In the genomic region with DNA sequence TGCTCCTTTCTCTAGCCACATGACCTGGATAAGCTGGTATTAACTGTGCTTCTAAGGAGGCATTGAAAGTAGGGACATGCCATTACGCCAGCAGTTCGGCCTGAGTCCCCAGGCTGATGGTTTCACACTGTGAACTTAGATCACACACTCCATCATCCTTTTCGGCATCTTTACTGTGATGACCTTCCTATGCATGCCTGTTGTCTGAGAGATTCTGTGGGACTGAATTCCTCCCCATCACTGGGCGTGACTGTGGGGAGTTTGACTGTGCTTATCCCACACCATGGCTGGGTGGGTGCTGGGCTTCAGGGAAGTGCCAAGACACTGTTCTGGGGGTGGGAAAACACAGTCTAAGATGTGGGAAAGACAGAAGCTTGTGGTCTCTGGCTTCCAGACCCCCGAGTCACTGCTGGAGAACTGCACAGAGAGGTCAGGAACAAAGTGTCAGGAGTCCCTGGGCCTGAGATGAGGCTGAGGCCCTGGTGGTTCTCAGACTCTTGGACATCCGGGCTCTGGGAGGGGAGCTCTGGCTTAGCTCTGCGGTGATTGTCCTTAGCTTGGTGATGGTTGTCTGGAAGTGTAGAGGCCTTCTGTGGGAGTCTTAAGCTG, we compare ENCODE assay signal across 21 mouse cellular contexts.
DNase-seq lines count a peak whose midpoint lies in the region; ATAC-seq and TF ChIP-seq lines count a peak whose summit lies in the region.
"Had no signal": no experiment of that assay in that cellular context is flagged by ENCODE, and none has a peak within 500 bp of the region (broad histone marks: within the 10 kb centered on the region; RNA-seq: fewer than 3 reads in every experiment).

No protein-coding gene starts in this region.

- intact Hi-C loops in left cerebral cortex, postnatal 4 days (cut with DNase I) = no loop called here

- peak; percentile 27 for DNase-seq in embryo, embryonic 9.5 days (ENCODE audit: extremely low spot score)
- DNase-seq in embryo, embryonic 10.5 days (ENCODE audit: low spot score) = no peak
- DNase-seq in hindbrain, embryonic 10.5 days (ENCODE audit: low spot score) = peak; percentile 33
- DNase-seq in midbrain, embryonic 10.5 days (ENCODE audit: low spot score) = no peak
- no peak for DNase-seq in midbrain, postnatal 0 days (ENCODE audit: low spot score)
- no peak for DNase-seq in left cerebral cortex, postnatal 4 days
- DNase-seq: adrenal gland, postnatal 10 days; cerebellum, adult 11 months; cerebellum, postnatal 25 days; gastrocnemius, adult 2 months; lung, embryonic 14.5 days; thymus, postnatal 36 days had no signal

- no peak for TF ChIP-seq CTCF in midbrain, postnatal 0 days (IDR thresholded peaks at IDR 0.05)

- no peak overlapping the region for H3K9ac ChIP-seq in hindbrain, embryonic 16.5 days (ENCODE audit: low read depth, low read length)
- no peak overlapping the region for H3K9ac ChIP-seq in midbrain, postnatal 0 days (replicated peaks; ENCODE audit: low read length, poor library complexity, severe bottlenecking)
- no peak overlapping the region for H3K9ac ChIP-seq in midbrain, embryonic 16.5 days (ENCODE audit: low read depth, low read length)
- H3K9ac ChIP-seq: heart, embryonic 15.5 days; hindbrain, embryonic 14.5 days; liver, embryonic 12.5 days; lung, embryonic 14.5 days had no signal

- ATAC-seq in hindbrain, embryonic 16.5 days = no peak
- no peak for ATAC-seq in midbrain, postnatal 0 days (ENCODE audit: low FRiP score)
- peak; percentile 29; the same call in 1 of the 2 replicates for ATAC-seq in midbrain, embryonic 16.5 days
- ATAC-seq: intestine, postnatal 0 days; liver, embryonic 12.5 days had no signal

- H3K27ac ChIP-seq in hindbrain, embryonic 10.5 days = peak overlapping the region; percentile 82
- no peak overlapping the region for H3K27ac ChIP-seq in hindbrain, embryonic 16.5 days (ENCODE audit: low read depth, low read length)
- H3K27ac ChIP-seq in midbrain, embryonic 10.5 days (replicated peaks) = peak overlapping the region; percentile 70
- H3K27ac ChIP-seq in midbrain, postnatal 0 days (ENCODE audit: low read depth, low read length) = no peak overlapping the region
- H3K27ac ChIP-seq in midbrain, embryonic 16.5 days (ENCODE audit: low read length) = no peak overlapping the region
- H3K27ac ChIP-seq: gastrocnemius, adult 2 months; heart, embryonic 15.5 days; hindbrain, embryonic 14.5 days; layer of hippocampus, adult 2 months; liver, embryonic 12.5 days; macrophage had no signal

- WGBS in hindbrain, embryonic 10.5 days = 32% methylated on average over 7 of the region's 7 CpGs
- 42% methylated on average over 7 of the region's 7 CpGs for WGBS in hindbrain, embryonic 16.5 days
- WGBS in midbrain, embryonic 10.5 days = 29% methylated on average over 7 of the region's 7 CpGs
- 40% methylated on average over 7 of the region's 7 CpGs for WGBS in midbrain, postnatal 0 days
- 23% methylated on average over 7 of the region's 7 CpGs for WGBS in midbrain, embryonic 16.5 days

- no peaks in the 10 kb centered on the region for H3K36me3 ChIP-seq in hindbrain, embryonic 10.5 days
- no peaks in the 10 kb centered on the region for H3K36me3 ChIP-seq in hindbrain, embryonic 16.5 days (ENCODE audit: control insufficient read depth, insufficient read depth, low read length)
- H3K36me3 ChIP-seq in midbrain, embryonic 10.5 days = no peaks in the 10 kb centered on the region
- H3K36me3 ChIP-seq in midbrain, postnatal 0 days (ENCODE audit: insufficient read depth, low read length) = no peaks in the 10 kb centered on the region
- no peaks in the 10 kb centered on the region for H3K36me3 ChIP-seq in midbrain, embryonic 16.5 days (ENCODE audit: control insufficient read depth, insufficient read depth, low read length)
- H3K36me3 ChIP-seq: heart, embryonic 15.5 days; liver, embryonic 12.5 days had no signal

- peaks cover 51% of the 10 kb centered on the region for H3K4me1 ChIP-seq in hindbrain, embryonic 10.5 days (replicated peaks)
- H3K4me1 ChIP-seq in hindbrain, embryonic 16.5 days (ENCODE audit: control insufficient read depth, insufficient read depth, low read depth, low read length) = no peaks in the 10 kb centered on the region; the same call in 1 of the 2 replicates
- peaks cover 52% of the 10 kb centered on the region for H3K4me1 ChIP-seq in midbrain, embryonic 10.5 days
- no peaks in the 10 kb centered on the region; the same call in 1 of the 2 replicates for H3K4me1 ChIP-seq in midbrain, postnatal 0 days (ENCODE audit: insufficient read depth, low read length)
- no peaks in the 10 kb centered on the region for H3K4me1 ChIP-seq in midbrain, embryonic 16.5 days (ENCODE audit: control insufficient read depth, insufficient read depth, low read length)

- peaks cover 25% of the 10 kb centered on the region for H3K27me3 ChIP-seq in hindbrain, embryonic 10.5 days (ENCODE audit: insufficient read depth, poor library complexity, severe bottlenecking)
- H3K27me3 ChIP-seq in hindbrain, embryonic 16.5 days (replicated peaks; ENCODE audit: control insufficient read depth, insufficient read depth, low read length) = no peaks in the 10 kb centered on the region
- peaks cover 95% of the 10 kb centered on the region for H3K27me3 ChIP-seq in midbrain, embryonic 10.5 days (ENCODE audit: low read depth, poor library complexity, severe bottlenecking)
- no peaks in the 10 kb centered on the region for H3K27me3 ChIP-seq in midbrain, postnatal 0 days (ENCODE audit: insufficient read depth, low read length)
- H3K27me3 ChIP-seq in midbrain, embryonic 16.5 days (ENCODE audit: control insufficient read depth, insufficient read depth, low read depth, low read length) = no peaks in the 10 kb centered on the region
- H3K27me3 ChIP-seq: CH12.LX; heart, embryonic 15.5 days; liver, embryonic 12.5 days had no signal

- H3K4me3 ChIP-seq in hindbrain, embryonic 10.5 days = peak overlapping the region; percentile 11; the same call in 1 of the 2 replicates
- H3K4me3 ChIP-seq in hindbrain, embryonic 16.5 days (ENCODE audit: low read length) = no peak overlapping the region
- peak overlapping the region; percentile 23 for H3K4me3 ChIP-seq in midbrain, embryonic 10.5 days
- no peak overlapping the region for H3K4me3 ChIP-seq in midbrain, postnatal 0 days (ENCODE audit: low read depth, low read length)
- no peak overlapping the region for H3K4me3 ChIP-seq in midbrain, embryonic 16.5 days (ENCODE audit: low read depth, low read length)
- H3K4me3 ChIP-seq: gastrocnemius, adult 2 months; heart, embryonic 15.5 days; layer of hippocampus, adult 2 months; liver, embryonic 12.5 days had no signal

- H3K4me2 ChIP-seq in hindbrain, embryonic 16.5 days (ENCODE audit: low read length) = no peak overlapping the region
- no peak overlapping the region; the same call in 1 of the 2 replicates for H3K4me2 ChIP-seq in midbrain, postnatal 0 days (ENCODE audit: low read depth, low read length, poor library complexity, severe bottlenecking)
- H3K4me2 ChIP-seq in midbrain, embryonic 16.5 days (ENCODE audit: low read length) = no peak overlapping the region
- H3K4me2 ChIP-seq: heart, embryonic 15.5 days; hindbrain, embryonic 14.5 days; liver, embryonic 12.5 days; lung, embryonic 14.5 days had no signal

- no peaks in the 10 kb centered on the region for H3K9me3 ChIP-seq in hindbrain, embryonic 10.5 days
- no peaks in the 10 kb centered on the region for H3K9me3 ChIP-seq in hindbrain, embryonic 16.5 days (ENCODE audit: control insufficient read depth, low read length)
- H3K9me3 ChIP-seq in midbrain, embryonic 10.5 days (replicated peaks) = no peaks in the 10 kb centered on the region
- H3K9me3 ChIP-seq in midbrain, postnatal 0 days (ENCODE audit: low read length) = no peaks in the 10 kb centered on the region
- H3K9me3 ChIP-seq in midbrain, embryonic 16.5 days (replicated peaks; ENCODE audit: control insufficient read depth, low read length, poor library complexity, severe bottlenecking) = no peaks in the 10 kb centered on the region
- H3K9me3 ChIP-seq: heart, embryonic 15.5 days; liver, embryonic 12.5 days had no signal

Comparison
In these comparisons a context has a peak if more than half of its experiments do, and no peak if none do; other contexts are left out.
1. DNase-seq: peak in embryo, embryonic 9.5 days (single experiment) and hindbrain, embryonic 10.5 days (single experiment); none in embryo, embryonic 10.5 days (single experiment), midbrain, embryonic 10.5 days (single experiment), midbrain, postnatal 0 days (single experiment) and left cerebral cortex, postnatal 4 days (single experiment).
2. H3K27ac ChIP-seq: peak in hindbrain, embryonic 10.5 days (single experiment) and midbrain, embryonic 10.5 days (single experiment); none in hindbrain, embryonic 16.5 days (single experiment), midbrain, postnatal 0 days (single experiment) and midbrain, embryonic 16.5 days (single experiment).
3. H3K4me3 ChIP-seq: peak in hindbrain, embryonic 10.5 days (single experiment) and midbrain, embryonic 10.5 days (single experiment); none in hindbrain, embryonic 16.5 days (single experiment), midbrain, postnatal 0 days (single experiment) and midbrain, embryonic 16.5 days (single experiment).